Mouse (Mus musculus): ENCODE results near the gene Riok1. TPM values are rescaled to one million over a fixed set of nuclear protein-coding genes. Genes with fewer than 3 reads are reported as not detected.

The Riok1 gene
- polyA plus RNA-seq, 1 experiment from 2014 or later = 15.7 TPM

DNA sequence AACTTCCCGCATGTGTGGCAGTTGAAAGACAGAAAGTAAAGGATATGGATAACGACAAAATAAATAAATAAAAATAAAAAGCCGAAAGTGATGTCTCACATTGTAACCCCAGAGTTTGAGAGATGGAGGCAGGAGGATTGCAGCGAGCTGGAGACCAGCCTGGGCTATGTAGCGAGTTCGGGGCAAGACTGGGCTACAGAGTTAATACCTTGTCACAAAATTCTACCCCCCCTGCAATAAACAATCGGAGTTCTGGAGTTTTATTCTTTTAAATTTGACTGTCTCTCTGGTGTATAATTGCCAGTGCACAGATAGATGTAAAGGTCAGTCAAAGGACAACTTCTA is 42.4 kb upstream of the Riok1 start:
- 13% methylated on average over 7 of the region's 7 CpGs for WGBS
- Histone ChIP-seq H3K4me2 (replicated peaks; ENCODE audit: low read depth) (peak overlapping the region; percentile 75), H3K27me3 (replicated peaks; ENCODE audit: control insufficient read depth, insufficient read depth, low read length) (no peaks in the 10 kb centered on the region)

DNA sequence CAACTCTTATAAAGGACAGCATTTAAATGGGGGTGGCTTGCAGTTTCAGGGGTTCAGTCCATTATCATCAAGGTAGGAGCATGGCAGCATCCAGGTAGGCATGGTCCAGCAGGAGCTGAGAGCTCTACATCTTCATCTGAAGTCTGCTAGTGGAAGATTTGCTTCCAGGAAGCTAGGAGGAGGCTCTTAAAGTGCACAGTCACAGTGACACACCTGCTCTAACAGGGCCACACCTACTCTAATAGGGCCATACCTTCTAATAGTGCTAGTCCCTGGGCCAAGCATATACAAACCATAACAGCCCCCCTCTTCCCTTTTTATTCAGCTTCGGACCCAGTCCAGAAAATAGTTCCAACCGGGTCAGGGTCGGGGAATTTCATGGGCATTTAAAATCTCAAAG is 37.1 kb upstream of the Riok1 start:
- no peaks in the 10 kb centered on the region for H3K9me3 ChIP-seq (ENCODE audit: control insufficient read depth)
- H3K9ac ChIP-seq (ENCODE audit: low read depth, low read length) = no peak overlapping the region
- no peaks in the 10 kb centered on the region for H3K27me3 ChIP-seq (replicated peaks; ENCODE audit: control insufficient read depth, insufficient read depth, low read length)
- TF ChIP-seq CTCF (IDR thresholded peaks at IDR 0.05; ENCODE audit: low read depth) = no peak
- H3K27ac ChIP-seq (ENCODE audit: low read depth, low read length) = no peak overlapping the region
- H3K4me3 ChIP-seq (ENCODE audit: low read depth, low read length) = no peak overlapping the region
- 73% methylated on average over 3 of the region's 3 CpGs for WGBS
- no peaks in the 10 kb centered on the region for H3K36me3 ChIP-seq (ENCODE audit: control insufficient read depth, insufficient read depth)
- no peak for ATAC-seq
- H3K4me1 ChIP-seq (replicated peaks; ENCODE audit: control insufficient read depth, insufficient read depth, low read length) = no peaks in the 10 kb centered on the region
- no peak overlapping the region for H3K4me2 ChIP-seq (replicated peaks; ENCODE audit: low read depth)

More for the DNA sequence above, 42.4 kb upstream of the Riok1 start:
- ATAC-seq = peak; percentile 10; the same call in 1 of the 2 replicates
- Histone ChIP-seq H3K9me3 (ENCODE audit: control insufficient read depth) (no peaks in the 10 kb centered on the region), H3K36me3 (ENCODE audit: control insufficient read depth, insufficient read depth) (peaks cover 10% of the 10 kb centered on the region), H3K4me3 (ENCODE audit: low read depth, low read length) (peak overlapping the region; percentile 100), H3K4me1 (replicated peaks; ENCODE audit: control insufficient read depth, insufficient read depth, low read length) (0 out of 2 replicates have a peak, but pooled peaks cover 7% of the 10 kb centered on the region), H3K27ac (ENCODE audit: low read depth, low read length) (no peak overlapping the region), H3K9ac (ENCODE audit: low read depth, low read length) (peak overlapping the region; percentile 99; the same call in 1 of the 2 replicates)
- TF ChIP-seq CTCF (IDR thresholded peaks at IDR 0.05; ENCODE audit: low read depth) = no peak

DNA sequence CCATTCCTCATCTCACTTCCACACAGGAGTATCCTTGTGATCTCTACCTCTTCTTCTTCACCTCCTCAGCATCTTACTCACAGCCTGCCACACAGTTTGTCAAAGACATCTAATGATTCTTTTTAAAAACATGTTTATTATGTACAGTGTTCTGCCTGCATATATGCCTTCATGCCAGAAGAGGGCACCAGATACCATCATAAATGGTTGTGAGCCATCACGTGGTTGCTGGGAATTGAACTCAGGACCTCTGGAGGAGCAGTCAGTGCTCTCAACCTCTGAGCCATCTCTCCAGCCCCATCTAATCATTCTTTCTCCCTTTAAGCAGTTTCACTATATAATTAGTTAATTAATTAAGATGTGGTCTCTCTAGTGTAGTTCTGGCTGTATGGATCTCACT is 34.3 kb upstream of the Riok1 start:
- Histone ChIP-seq H3K27ac (ENCODE audit: low read depth, low read length) (no peak overlapping the region), H3K4me1 (replicated peaks; ENCODE audit: control insufficient read depth, insufficient read depth, low read length) (no peaks in the 10 kb centered on the region), H3K9me3 (ENCODE audit: control insufficient read depth) (no peaks in the 10 kb centered on the region), H3K4me2 (replicated peaks; ENCODE audit: low read depth) (no peak overlapping the region), H3K9ac (ENCODE audit: low read depth, low read length) (no peak overlapping the region), H3K4me3 (ENCODE audit: low read depth, low read length) (no peak overlapping the region), H3K36me3 (ENCODE audit: control insufficient read depth, insufficient read depth) (no peaks in the 10 kb centered on the region), H3K27me3 (replicated peaks; ENCODE audit: control insufficient read depth, insufficient read depth, low read length) (no peaks in the 10 kb centered on the region)
- peak; percentile 44 for TF ChIP-seq CTCF (IDR thresholded peaks at IDR 0.05; ENCODE audit: low read depth)
- ATAC-seq = no peak
- 39% methylated on average over 1 of the region's 1 CpGs for WGBS

DNA sequence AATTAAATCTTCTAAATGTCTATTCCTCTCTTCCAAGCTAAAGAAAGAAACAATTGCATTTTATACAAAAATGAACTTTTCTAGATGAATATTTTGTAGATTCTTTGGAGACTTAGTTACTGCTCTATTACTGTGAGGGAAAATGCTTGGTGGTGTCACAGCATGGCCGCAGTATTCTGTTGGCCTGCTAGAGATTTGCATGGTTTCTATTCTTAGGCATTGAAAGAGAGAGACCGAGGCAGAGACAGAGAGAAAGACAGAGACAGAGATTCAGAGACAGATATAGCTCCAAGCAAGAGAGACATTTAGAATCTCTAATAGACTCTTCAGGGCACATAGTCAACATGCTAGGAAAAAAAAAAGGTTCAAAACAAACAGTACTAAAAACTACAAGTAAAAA is 28.8 kb upstream of the Riok1 start:
- Histone ChIP-seq H3K4me1 (replicated peaks; ENCODE audit: control insufficient read depth, insufficient read depth, low read length) (no peaks in the 10 kb centered on the region), H3K9ac (ENCODE audit: low read depth, low read length) (no peak overlapping the region), H3K9me3 (ENCODE audit: control insufficient read depth) (no peaks in the 10 kb centered on the region), H3K4me3 (ENCODE audit: low read depth, low read length) (no peak overlapping the region), H3K27me3 (replicated peaks; ENCODE audit: control insufficient read depth, insufficient read depth, low read length) (no peaks in the 10 kb centered on the region), H3K27ac (ENCODE audit: low read depth, low read length) (no peak overlapping the region), H3K4me2 (replicated peaks; ENCODE audit: low read depth) (no peak overlapping the region), H3K36me3 (ENCODE audit: control insufficient read depth, insufficient read depth) (no peaks in the 10 kb centered on the region)
- no peak for ATAC-seq
- 94% methylated on average over 2 of the region's 2 CpGs for WGBS
- no peak for TF ChIP-seq CTCF (IDR thresholded peaks at IDR 0.05; ENCODE audit: low read depth)

GRCm38 (mm10) chr13:38009721-38010408 is 26.9 kb upstream of the Riok1 start:
- Histone ChIP-seq H3K9me3 (ENCODE audit: control insufficient read depth) (no peaks in the 10 kb centered on the region), H3K27me3 (replicated peaks; ENCODE audit: control insufficient read depth, insufficient read depth, low read length) (no peaks in the 10 kb centered on the region), H3K27ac (ENCODE audit: low read depth, low read length) (no peak overlapping the region), H3K4me2 (replicated peaks; ENCODE audit: low read depth) (no peak overlapping the region), H3K4me1 (replicated peaks; ENCODE audit: control insufficient read depth, insufficient read depth, low read length) (no peaks in the 10 kb centered on the region), H3K36me3 (ENCODE audit: control insufficient read depth, insufficient read depth) (no peaks in the 10 kb centered on the region), H3K4me3 (ENCODE audit: low read depth, low read length) (no peak overlapping the region), H3K9ac (ENCODE audit: low read depth, low read length) (no peak overlapping the region)
- ATAC-seq = no peak
- TF ChIP-seq CTCF (IDR thresholded peaks at IDR 0.05; ENCODE audit: low read depth) = no peak
- 90% methylated on average over 5 of the region's 5 CpGs for WGBS

GRCm38 (mm10) chr13:38010444-38010910 is 26.3 kb upstream of the Riok1 start:
- no peak for ATAC-seq
- H3K27me3 ChIP-seq (replicated peaks; ENCODE audit: control insufficient read depth, insufficient read depth, low read length) = no peaks in the 10 kb centered on the region
- no peak overlapping the region for H3K27ac ChIP-seq (ENCODE audit: low read depth, low read length)
- no peak overlapping the region for H3K4me3 ChIP-seq (ENCODE audit: low read depth, low read length)
- H3K4me1 ChIP-seq (replicated peaks; ENCODE audit: control insufficient read depth, insufficient read depth, low read length) = no peaks in the 10 kb centered on the region
- H3K9ac ChIP-seq (ENCODE audit: low read depth, low read length) = no peak overlapping the region
- H3K36me3 ChIP-seq (ENCODE audit: control insufficient read depth, insufficient read depth) = no peaks in the 10 kb centered on the region
- no peak overlapping the region for H3K4me2 ChIP-seq (replicated peaks; ENCODE audit: low read depth)
- H3K9me3 ChIP-seq (ENCODE audit: control insufficient read depth) = no peaks in the 10 kb centered on the region
- WGBS = 71% methylated on average over 5 of the region's 5 CpGs
- no peak for TF ChIP-seq CTCF (IDR thresholded peaks at IDR 0.05; ENCODE audit: low read depth)
